Mouse (Mus musculus): Measurements from ENCODE around the gene Hoxd8.

Gene Hoxd8

GRCm38 (mm10) chr2:74704393-74704998 lies at the start of gene Hoxd8:
Gene Hoxd8, plus strand, starts transcription at chr2:74704615.
- no peak for DNase-seq (ENCODE audit: low read depth)

GRCm38 (mm10) chr2:74654743-74655419 lies 49.5 kb upstream of the Hoxd8 start:
- no peak for DNase-seq (ENCODE audit: low read depth)

GRCm38 (mm10) chr2:74655420-74655781 lies 49.0 kb upstream of the Hoxd8 start:
- no peak for DNase-seq (ENCODE audit: low read depth)

- DNase-seq (ENCODE audit: low read depth) = no peak
Observed at GRCm38 (mm10) chr2:74655821-74656631, 48.4 kb upstream of the Hoxd8 start.

- no peak for DNase-seq (ENCODE audit: low read depth)
Observed at GRCm38 (mm10) chr2:74656632-74657021, 47.8 kb upstream of the Hoxd8 start.

- DNase-seq (ENCODE audit: low read depth) = no peak
Observed at GRCm38 (mm10) chr2:74657251-74658023, 47.0 kb upstream of the Hoxd8 start.

- DNase-seq (ENCODE audit: low read depth) = no peak
Observed at GRCm38 (mm10) chr2:74658024-74658666, 46.3 kb upstream of the Hoxd8 start.

- DNase-seq (ENCODE audit: low read depth) = no peak
Observed at GRCm38 (mm10) chr2:74658667-74659371, 45.6 kb upstream of the Hoxd8 start.

GRCm38 (mm10) chr2:74659507-74660005 lies 44.9 kb upstream of the Hoxd8 start, which contains the start of gene Evx2:
Gene Evx2, minus strand, starts transcription at chr2:74659557.
- DNase-seq (ENCODE audit: low read depth) = no peak

- no peak for DNase-seq (ENCODE audit: low read depth)
Observed at GRCm38 (mm10) chr2:74660421-74661375, 43.7 kb upstream of the Hoxd8 start.

GRCm38 (mm10) chr2:74661685-74662084 lies 42.7 kb upstream of the Hoxd8 start:
- DNase-seq (ENCODE audit: low read depth) = no peak

- no peak for DNase-seq (ENCODE audit: low read depth)
Observed at GRCm38 (mm10) chr2:74663291-74663925, 41.0 kb upstream of the Hoxd8 start.

GRCm38 (mm10) chr2:74666411-74666810 lies 38.0 kb upstream of the Hoxd8 start:
- no peak for DNase-seq (ENCODE audit: low read depth)

GRCm38 (mm10) chr2:74667191-74667841 lies 37.1 kb upstream of the Hoxd8 start:
- no peak for DNase-seq (ENCODE audit: low read depth)

GRCm38 (mm10) chr2:74667842-74668357 lies 36.5 kb upstream of the Hoxd8 start, which contains the start of gene Hoxd13:
Gene Hoxd13, plus strand, starts transcription at chr2:74668310.
- no peak for DNase-seq (ENCODE audit: low read depth)

- no peak for DNase-seq (ENCODE audit: low read depth)
Observed at GRCm38 (mm10) chr2:74668370-74669229, 35.8 kb upstream of the Hoxd8 start.

GRCm38 (mm10) chr2:74669230-74669578 lies 35.2 kb upstream of the Hoxd8 start:
- DNase-seq (ENCODE audit: low read depth) = no peak

Measured in fibroblast of lung, adult 2 months (primary cell).